Mouse (Mus musculus) ovary, postnatal 10 days (tissue): Measurements from ENCODE around the gene C8g.

Source experiments
- DNase-seq: peaks from one replicate; pipeline ENCODE4 v3.0.0; 2022; ENCODE audit warnings: low spot score

Gene C8g

GRCm38 (mm10) chr2:25501593-25502486 is at the start of gene C8g:
Gene C8g, minus strand, starts transcription at chr2:25501719.
- DNase-seq: no peak

- no peak for DNase-seq
Observed at GRCm38 (mm10) chr2:25551186-25551585, 49.7 kb upstream of the C8g start.

GRCm38 (mm10) chr2:25549021-25549991 is 47.8 kb upstream of the C8g start:
- DNase-seq: no peak

- peak; percentile 94 for DNase-seq
Observed at GRCm38 (mm10) chr2:25546811-25547491, 45.4 kb upstream of the C8g start, which contains the start of gene Traf2. Gene Traf2, minus strand, starts transcription at chr2:25546940.

DNA sequence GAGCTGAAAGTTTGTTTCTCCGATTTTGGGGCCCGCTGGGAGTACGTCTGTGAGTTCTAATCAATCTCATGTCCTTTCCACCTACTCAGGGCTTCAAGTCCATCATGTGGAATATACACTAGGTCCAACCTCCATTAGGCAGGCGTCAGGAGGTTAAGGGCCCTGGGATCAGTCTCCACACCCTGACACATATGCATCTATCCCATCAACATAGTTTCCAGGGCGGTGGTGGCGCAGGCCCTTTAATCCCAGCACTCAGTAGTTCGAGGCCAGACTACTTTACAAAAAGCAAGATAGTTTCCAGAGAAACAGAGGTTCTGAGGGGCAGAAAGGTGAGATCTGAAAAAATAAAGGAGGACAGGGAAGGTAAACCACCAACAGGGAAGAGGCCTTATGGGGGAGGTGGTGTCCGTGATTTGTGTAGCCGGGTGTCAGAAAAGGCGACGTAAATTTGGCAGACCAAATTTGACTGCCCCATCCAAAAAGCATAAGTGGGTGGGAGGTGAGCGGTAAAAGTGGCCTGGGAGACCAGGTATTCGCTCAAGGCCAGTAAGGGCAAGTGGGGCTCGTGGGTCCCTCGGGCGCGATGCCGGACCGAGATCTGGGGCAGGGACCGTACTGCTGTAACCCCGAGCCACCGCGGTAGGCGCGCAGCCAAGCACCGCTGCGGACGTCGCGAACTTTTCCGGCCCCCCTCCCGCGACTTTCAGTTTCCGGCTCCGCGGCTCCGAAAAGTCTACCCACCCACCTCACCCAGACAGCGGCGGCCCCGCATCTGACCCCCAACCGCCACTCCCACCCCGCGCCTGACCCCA is 44.7 kb upstream of the C8g start:
- no peak for DNase-seq

DNA sequence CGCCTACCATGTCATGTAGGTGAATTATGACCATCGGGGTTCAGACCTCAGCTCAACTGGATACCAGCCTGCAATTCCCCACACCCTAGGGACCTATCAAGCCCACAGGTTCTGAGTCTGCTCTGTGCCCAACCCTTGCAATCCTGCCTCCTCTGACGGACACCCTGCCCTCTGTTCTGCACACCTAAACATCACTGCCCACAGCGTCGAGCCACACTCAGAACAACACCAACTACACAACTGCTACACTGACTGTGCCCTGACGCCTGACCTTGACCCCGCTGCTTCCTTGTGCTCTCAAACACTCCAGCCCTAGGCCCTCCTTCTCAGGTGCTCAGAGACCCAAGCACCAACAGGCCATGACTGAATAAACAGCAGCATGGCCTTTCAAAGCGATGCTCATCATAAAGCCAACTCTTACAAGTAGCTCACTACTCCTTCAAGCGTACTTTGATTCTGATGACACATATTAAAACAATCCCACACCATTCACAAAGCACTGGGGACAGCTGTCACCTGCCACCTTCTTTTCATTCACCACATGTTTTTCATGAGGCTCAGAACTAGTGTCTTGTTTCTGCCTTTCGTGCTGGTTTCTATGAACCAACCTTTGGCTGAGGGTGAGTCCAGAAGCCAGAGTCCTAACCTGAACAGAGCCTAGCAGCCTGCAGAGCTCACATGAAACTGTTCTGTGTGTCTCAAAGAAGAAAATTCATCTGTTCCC is 40.3 kb upstream of the C8g start:
- DNase-seq: no peak

DNA sequence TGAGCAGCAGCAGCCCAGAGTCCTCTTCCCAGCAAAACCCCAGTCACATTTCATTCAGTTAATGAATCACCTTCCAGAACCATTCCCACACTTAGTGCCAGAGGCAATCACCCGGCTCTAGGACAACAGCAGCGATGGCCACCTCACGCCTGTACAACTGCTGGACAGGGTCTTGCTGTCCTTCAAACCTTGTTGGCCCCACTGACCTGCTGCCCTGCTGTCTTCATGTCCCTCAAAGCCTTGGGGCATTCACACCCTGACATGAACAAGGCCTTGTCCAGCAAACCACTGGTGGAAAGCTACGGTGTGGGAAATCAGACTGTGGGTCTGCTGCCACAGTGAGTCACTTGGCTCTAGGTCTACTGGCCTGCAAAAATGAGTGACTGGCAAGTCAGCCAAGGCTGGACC is 39.0 kb upstream of the C8g start:
- no peak for DNase-seq

GRCm38 (mm10) chr2:25536531-25536930 is 35.0 kb upstream of the C8g start:
- DNase-seq: no peak

- no peak for DNase-seq
Observed at GRCm38 (mm10) chr2:25534866-25535182, 33.3 kb upstream of the C8g start.

DNA sequence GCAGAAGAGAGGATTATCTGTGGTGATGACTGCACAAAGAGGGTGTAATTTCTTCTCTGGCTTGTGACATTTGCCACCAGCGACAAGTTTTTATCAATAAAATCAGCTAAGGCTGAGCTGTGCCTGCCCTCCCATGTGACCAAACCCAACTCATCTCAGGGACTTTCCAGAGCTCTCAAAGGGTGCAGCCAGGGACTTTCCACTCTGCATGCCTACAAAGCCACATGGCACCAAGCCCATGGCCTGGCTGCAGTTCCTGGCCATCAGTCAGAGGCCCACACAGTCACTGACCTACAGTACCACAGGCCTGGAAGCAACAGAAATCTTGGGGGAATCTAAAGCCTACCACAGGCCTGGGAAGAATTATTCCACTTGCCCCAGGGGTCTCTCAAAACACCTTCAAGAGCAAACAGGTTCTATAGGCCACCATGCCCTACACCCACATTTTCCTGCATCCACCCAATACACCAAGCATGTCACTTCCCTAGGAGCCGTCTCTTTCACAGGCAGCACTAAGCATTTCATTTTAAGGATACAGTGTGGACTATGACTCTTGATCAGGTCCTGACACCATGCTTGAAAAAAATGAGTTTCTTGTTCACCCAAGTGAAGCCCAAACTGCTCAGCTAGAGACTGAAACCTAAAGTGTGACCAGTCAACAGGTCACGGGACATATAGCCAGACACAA is 32.8 kb upstream of the C8g start:
- no peak for DNase-seq

DNA sequence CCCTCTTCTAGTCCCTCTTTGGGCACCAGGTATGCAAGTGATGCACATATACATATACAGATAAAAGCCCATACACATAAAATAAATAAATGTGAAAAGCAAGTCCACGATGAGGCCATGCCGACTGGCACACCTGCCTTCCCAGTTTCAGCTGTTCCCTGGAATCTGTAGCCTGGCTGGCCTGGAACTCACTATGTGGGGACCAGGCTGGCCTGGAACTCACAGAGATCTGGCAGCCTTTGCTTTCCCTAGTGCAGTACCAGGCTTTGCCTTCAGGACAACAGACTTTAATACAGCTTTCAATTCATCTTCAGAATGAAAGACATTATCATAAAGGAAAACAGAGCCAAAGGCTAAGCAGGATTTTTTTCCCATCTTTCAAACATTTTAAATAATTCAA is 32.2 kb upstream of the C8g start:
- no peak for DNase-seq

DNA sequence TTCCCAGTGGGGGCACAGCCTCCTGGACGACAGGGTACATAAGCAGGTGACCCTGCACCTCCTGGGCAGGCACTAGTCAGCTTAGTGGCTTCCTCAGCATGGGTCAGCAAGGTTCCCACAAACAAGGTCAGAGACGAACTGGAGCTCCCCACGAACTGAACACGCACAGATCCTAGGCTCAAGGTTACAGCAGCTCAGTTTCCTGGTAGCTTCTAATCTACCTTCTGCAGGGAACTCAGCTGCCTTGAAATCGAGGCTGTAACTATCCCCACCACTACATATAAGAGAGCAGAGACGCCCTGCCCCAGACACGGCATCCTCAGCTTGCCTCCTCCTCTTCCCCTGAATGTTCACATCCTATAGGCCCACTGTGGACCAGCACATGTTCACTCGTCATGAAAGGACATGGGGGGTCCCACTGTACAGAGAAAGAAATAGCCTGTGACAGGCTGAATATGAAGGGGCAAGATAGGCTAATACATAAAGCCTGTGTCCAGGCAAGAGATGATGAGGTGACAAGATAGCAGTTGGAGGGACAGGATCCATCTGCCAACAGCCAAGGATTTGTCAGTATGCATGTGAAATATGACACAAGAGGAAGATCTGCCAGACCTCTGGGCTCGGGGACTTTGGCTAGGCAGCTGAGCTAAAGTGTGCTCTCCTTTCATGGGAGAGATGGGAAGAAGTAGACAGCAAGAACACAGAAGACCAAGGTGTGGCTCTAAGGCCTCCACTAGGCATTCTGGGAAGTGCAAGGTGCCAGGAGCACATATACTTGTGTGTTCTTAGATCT is 25.2 kb upstream of the C8g start:
- no peak for DNase-seq

DNA sequence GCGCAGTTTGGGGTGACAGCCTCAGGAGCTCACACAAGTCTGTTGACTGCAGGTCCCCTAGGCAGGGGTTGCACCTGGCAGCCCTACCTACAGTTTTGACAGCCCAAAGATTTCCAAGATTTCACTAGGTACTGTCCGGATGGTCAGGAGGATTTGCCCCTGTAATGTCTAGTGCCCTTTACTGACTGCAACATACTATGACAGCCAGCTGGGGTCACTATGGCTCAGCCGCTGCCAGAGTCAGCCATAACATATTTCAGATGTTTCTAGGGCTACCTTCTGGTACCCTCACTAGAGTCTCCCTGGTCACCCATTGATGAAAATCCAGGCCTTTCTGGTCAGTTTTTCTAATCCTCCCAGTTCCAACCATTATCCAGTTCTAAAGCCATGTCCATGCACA is 8.4 kb upstream of the C8g start:
- no peak for DNase-seq

GRCm38 (mm10) chr2:25506964-25507363 is 5.4 kb upstream of the C8g start:
- no peak for DNase-seq

DNA sequence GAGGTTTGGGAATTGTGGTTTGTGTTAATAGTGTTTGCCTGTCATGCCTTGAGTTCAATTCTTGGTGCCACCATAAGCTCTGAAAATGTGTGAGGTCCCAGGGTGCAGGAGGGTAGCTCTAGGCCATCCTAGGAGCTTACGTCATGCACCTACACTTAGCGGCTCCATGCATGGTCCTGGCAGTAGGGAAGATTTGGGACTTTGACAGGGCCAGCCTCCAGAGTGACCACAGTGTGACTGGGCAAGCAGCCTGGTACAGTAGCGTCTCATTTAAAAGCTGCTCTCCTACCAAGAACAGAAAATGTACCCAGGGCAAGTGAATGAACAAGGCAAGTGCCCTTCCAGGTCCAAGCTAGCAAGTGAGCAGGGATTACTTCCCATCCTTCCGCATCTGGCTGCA is 4.3 kb upstream of the C8g start:
- no peak for DNase-seq

- no peak for DNase-seq
Observed at GRCm38 (mm10) chr2:25505000-25505399, 3.5 kb upstream of the C8g start.

DNA sequence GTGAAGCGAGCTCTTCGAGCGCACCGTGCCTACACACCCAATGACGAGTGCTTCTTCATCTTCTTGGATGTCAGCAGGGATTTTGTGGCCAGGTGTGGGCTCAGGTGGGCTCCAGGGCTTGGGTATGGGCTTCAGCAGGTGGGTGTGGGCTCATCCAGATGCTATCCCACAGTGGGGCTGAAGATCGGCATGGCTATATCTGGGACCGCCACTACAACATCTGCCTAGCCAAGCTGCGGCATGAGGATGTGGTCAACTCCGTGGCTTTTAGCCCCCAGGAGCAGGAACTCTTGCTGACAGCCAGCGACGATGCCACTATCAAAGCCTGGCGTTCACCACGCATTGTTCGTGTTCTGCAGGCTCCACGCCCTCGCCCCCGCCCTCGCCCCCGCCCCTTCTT is 3.0 kb upstream of the C8g start:
- no peak for DNase-seq

DNA sequence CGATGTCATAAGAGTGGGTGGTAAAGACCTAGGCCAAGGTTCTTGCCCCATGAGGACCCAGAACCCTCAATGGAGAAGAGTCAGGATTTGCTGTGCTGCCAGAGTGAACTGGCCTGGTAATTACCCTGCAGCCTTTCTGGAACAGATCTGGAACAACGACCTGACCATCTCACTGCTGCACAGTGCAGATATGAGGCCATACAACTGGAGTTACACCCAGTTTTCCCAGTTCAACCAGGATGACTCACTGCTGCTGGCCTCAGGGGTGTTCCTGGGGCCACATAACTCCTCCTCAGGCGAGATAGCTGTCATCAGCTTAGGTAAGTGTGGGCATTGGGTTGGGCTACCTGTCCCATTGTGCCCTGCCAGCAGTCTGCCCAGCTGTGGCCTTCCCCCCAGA is 1.2 kb upstream of the C8g start:
- no peak for DNase-seq
